Mouse (Mus musculus): ENCODE results near the gene Plekhd1. TPM values are rescaled to one million over a fixed set of nuclear protein-coding genes. Genes with fewer than 3 reads are reported as not detected.

Plekhd1 gene
- polyA plus RNA-seq (2016; fragmentation: Nextera tagmentation; extraction: Ambion mirVana): 1.5 and 2.5 TPM in 2 replicates

- no peaks in the 10 kb centered on the region for H3K9me3 ChIP-seq
- under 1% methylated on average over 34 of the region's 52 CpGs for WGBS
- H3K4me2 ChIP-seq (replicated peaks): peak within 1 kb of the TSS; percentile 66
- no peaks in the 10 kb centered on the region for H3K36me3 ChIP-seq
- no peak within 1 kb of the TSS for H3K27ac ChIP-seq
- peak; percentile 83 for ATAC-seq (ENCODE audit: insufficient number of reproducible peaks, insufficient read depth, low FRiP score, low TSS enrichment)
- H3K4me1 ChIP-seq: peaks cover 23% of the 10 kb centered on the region
- peak within 1 kb of the TSS; percentile 44 for H3K9ac ChIP-seq
- H3K4me3 ChIP-seq: peak within 1 kb of the TSS; percentile 37
- H3K27me3 ChIP-seq: peaks cover 47% of the 10 kb centered on the region
These were observed at the start of gene Plekhd1 for GRCm38 (mm10) chr12:80692269-80692972. Gene Plekhd1, plus strand, starts transcription at chr12:80692591.

GRCm38 (mm10) chr12:80642725-80643692, 49.4 kb upstream of the Plekhd1 start:
- H3K4me3 ChIP-seq: peak overlapping the region; percentile 97
- peak; percentile 38; the same call in 1 of the 2 replicates for ATAC-seq (ENCODE audit: insufficient number of reproducible peaks, insufficient read depth, low FRiP score, low TSS enrichment)
- no peaks in the 10 kb centered on the region for H3K27me3 ChIP-seq
- peak overlapping the region; percentile 91 for H3K9ac ChIP-seq
- no peaks in the 10 kb centered on the region for H3K9me3 ChIP-seq
- peak overlapping the region; percentile 77 for H3K4me2 ChIP-seq (replicated peaks)
- H3K27ac ChIP-seq: peak overlapping the region; percentile 93
- 2% methylated on average over 48 of the region's 48 CpGs for WGBS
- peaks cover 36% of the 10 kb centered on the region for H3K36me3 ChIP-seq
- H3K4me1 ChIP-seq: peaks cover 23% of the 10 kb centered on the region

GRCm38 (mm10) chr12:80643693-80644505, 48.5 kb upstream of the Plekhd1 start, which contains the start of the genes Slc39a9 and Erh:
Gene Slc39a9, plus strand, starts transcription at chr12:80643883.
Gene Erh, minus strand, starts transcription at chr12:80644341.
- Histone ChIP-seq H3K4me1 (peaks cover 23% of the 10 kb centered on the region), H3K9ac (peak within 1 kb of the TSS; percentile 91), H3K4me2 (replicated peaks) (peak within 1 kb of the TSS; percentile 85), H3K9me3 (no peaks in the 10 kb centered on the region), H3K4me3 (peak within 1 kb of the TSS; percentile 97), H3K27ac (peak within 1 kb of the TSS; percentile 93), H3K27me3 (no peaks in the 10 kb centered on the region), H3K36me3 (peaks cover 27% of the 10 kb centered on the region)
- peak; percentile 96 for ATAC-seq (ENCODE audit: insufficient number of reproducible peaks, insufficient read depth, low FRiP score, low TSS enrichment)
- under 1% methylated on average over 50 of the region's 50 CpGs for WGBS

GRCm38 (mm10) chr12:80644506-80644868, 47.9 kb upstream of the Plekhd1 start:
- Histone ChIP-seq H3K4me1 (peaks cover 23% of the 10 kb centered on the region), H3K9ac (peak overlapping the region; percentile 67), H3K27me3 (no peaks in the 10 kb centered on the region), H3K4me2 (replicated peaks) (peak overlapping the region; percentile 85), H3K9me3 (no peaks in the 10 kb centered on the region), H3K27ac (0 out of 2 replicates have a peak overlapping the region, but pooled peaks have one; percentile 1), H3K36me3 (peaks cover 22% of the 10 kb centered on the region), H3K4me3 (peak overlapping the region; percentile 97)
- ATAC-seq (ENCODE audit: insufficient number of reproducible peaks, insufficient read depth, low FRiP score, low TSS enrichment): no peak
- 9% methylated on average over 18 of the region's 18 CpGs for WGBS

- Histone ChIP-seq H3K9me3 (no peaks in the 10 kb centered on the region), H3K4me2 (replicated peaks) (peak overlapping the region; percentile 85; the same call in 1 of the 2 replicates), H3K27ac (no peak overlapping the region), H3K9ac (no peak overlapping the region), H3K36me3 (peaks cover 3% of the 10 kb centered on the region; the same call in 1 of the 2 replicates), H3K4me3 (no peak overlapping the region), H3K4me1 (peaks cover 23% of the 10 kb centered on the region), H3K27me3 (no peaks in the 10 kb centered on the region)
- ATAC-seq (ENCODE audit: insufficient number of reproducible peaks, insufficient read depth, low FRiP score, low TSS enrichment): no peak
- 91% methylated on average over 3 of the region's 3 CpGs for WGBS
These were observed 46.0 kb upstream of the Plekhd1 start for GRCm38 (mm10) chr12:80646377-80646776.

GRCm38 (mm10) chr12:80653951-80654658, 38.3 kb upstream of the Plekhd1 start:
- H3K27me3 ChIP-seq: no peaks in the 10 kb centered on the region
- H3K9me3 ChIP-seq: no peaks in the 10 kb centered on the region
- no peak overlapping the region for H3K4me2 ChIP-seq (replicated peaks)
- H3K9ac ChIP-seq: no peak overlapping the region
- H3K36me3 ChIP-seq: no peaks in the 10 kb centered on the region; the same call in 1 of the 2 replicates
- no peak overlapping the region for H3K27ac ChIP-seq
- no peaks in the 10 kb centered on the region for H3K4me1 ChIP-seq
- no peak overlapping the region for H3K4me3 ChIP-seq
- ATAC-seq (ENCODE audit: insufficient number of reproducible peaks, insufficient read depth, low FRiP score, low TSS enrichment): no peak
- WGBS: 89% methylated on average over 7 of the region's 7 CpGs

- Histone ChIP-seq H3K27me3 (no peaks in the 10 kb centered on the region), H3K9ac (no peak overlapping the region), H3K4me1 (no peaks in the 10 kb centered on the region), H3K4me2 (replicated peaks) (no peak overlapping the region), H3K36me3 (no peaks in the 10 kb centered on the region; the same call in 1 of the 2 replicates), H3K4me3 (no peak overlapping the region), H3K9me3 (no peaks in the 10 kb centered on the region), H3K27ac (no peak overlapping the region)
- ATAC-seq (ENCODE audit: insufficient number of reproducible peaks, insufficient read depth, low FRiP score, low TSS enrichment): no peak
- 90% methylated on average over 3 of the region's 3 CpGs for WGBS
These were observed 37.7 kb upstream of the Plekhd1 start for GRCm38 (mm10) chr12:80654659-80655025.

GRCm38 (mm10) chr12:80658661-80659060, 33.7 kb upstream of the Plekhd1 start:
- WGBS: 85% methylated on average over 6 of the region's 6 CpGs
- Histone ChIP-seq H3K4me2 (replicated peaks) (no peak overlapping the region), H3K9me3 (no peaks in the 10 kb centered on the region), H3K36me3 (peaks cover 4% of the 10 kb centered on the region), H3K27me3 (no peaks in the 10 kb centered on the region), H3K4me1 (no peaks in the 10 kb centered on the region), H3K27ac (no peak overlapping the region), H3K4me3 (no peak overlapping the region), H3K9ac (no peak overlapping the region)
- no peak for ATAC-seq (ENCODE audit: insufficient number of reproducible peaks, insufficient read depth, low FRiP score, low TSS enrichment)

- H3K9me3 ChIP-seq: no peaks in the 10 kb centered on the region
- H3K4me1 ChIP-seq: no peaks in the 10 kb centered on the region
- H3K36me3 ChIP-seq: peaks cover 16% of the 10 kb centered on the region
- H3K4me2 ChIP-seq (replicated peaks): no peak overlapping the region
- H3K9ac ChIP-seq: no peak overlapping the region
- H3K4me3 ChIP-seq: no peak overlapping the region
- H3K27ac ChIP-seq: no peak overlapping the region
- 92% methylated on average over 10 of the region's 10 CpGs for WGBS
- H3K27me3 ChIP-seq: no peaks in the 10 kb centered on the region
- no peak for ATAC-seq (ENCODE audit: insufficient number of reproducible peaks, insufficient read depth, low FRiP score, low TSS enrichment)
These were observed 30.1 kb upstream of the Plekhd1 start for GRCm38 (mm10) chr12:80662322-80662721.

GRCm38 (mm10) chr12:80663935-80664334, 28.5 kb upstream of the Plekhd1 start:
- H3K4me1 ChIP-seq: no peaks in the 10 kb centered on the region
- no peak overlapping the region for H3K27ac ChIP-seq
- no peak overlapping the region for H3K4me2 ChIP-seq (replicated peaks)
- peaks cover 23% of the 10 kb centered on the region for H3K36me3 ChIP-seq
- no peaks in the 10 kb centered on the region for H3K9me3 ChIP-seq
- WGBS: 70% methylated on average over 2 of the region's 2 CpGs
- ATAC-seq (ENCODE audit: insufficient number of reproducible peaks, insufficient read depth, low FRiP score, low TSS enrichment): no peak
- H3K4me3 ChIP-seq: no peak overlapping the region
- H3K9ac ChIP-seq: no peak overlapping the region
- no peaks in the 10 kb centered on the region for H3K27me3 ChIP-seq
